Mouse (Mus musculus) midbrain, postnatal 0 days (tissue): ENCODE data around the gene Slc22a16. TPM values are rescaled to one million over a fixed set of nuclear protein-coding genes. Genes with fewer than 3 reads are reported as not detected.

ENCODE experiments used
- ATAC-seq: fragments of 200-750 bp; cut with Nextera tagmentation; 2 replicates; pipeline ENCODE4 v1.8.0; 2017; ENCODE audit warnings: moderate number of reproducible peaks, mild to moderate bottlenecking, moderate TSS enrichment, moderate library complexity; ENCODE audit not compliant: low FRiP score
- DNase-seq: peaks from one replicate; pipeline ENCODE4 v3.0.0-alpha.2; 2015; ENCODE audit warnings: low spot score
- H3K27ac ChIP-seq: fragments of 300-500 bp; sonication (generic); 2 replicates; pipeline ENCODE4 v1.5.1; 2014; ENCODE audit warnings: low read depth, mild to moderate bottlenecking, low read length, mixed read lengths
- H3K27me3 ChIP-seq: fragments of 300-500 bp; sonication (generic); 2 replicates; pipeline ENCODE4 v1.6.1; 2014; ENCODE audit warnings: low read length, control low read depth, mixed read lengths; ENCODE audit not compliant: insufficient read depth
- H3K36me3 ChIP-seq: fragments of 300-500 bp; sonication (generic); 2 replicates; pipeline ENCODE4 v1.6.1; 2014; ENCODE audit warnings: low read length, control low read depth, mixed read lengths; ENCODE audit not compliant: insufficient read depth
- H3K4me1 ChIP-seq: fragments of 300-500 bp; sonication (generic); 2 replicates; pipeline ENCODE4 v1.6.1; 2014; ENCODE audit warnings: mild to moderate bottlenecking, control low read depth, antibody characterized with exemption, low read length, mixed read lengths; ENCODE audit not compliant: insufficient read depth
- H3K4me2 ChIP-seq: fragments of 300-500 bp; sonication (generic); 2 replicates; pipeline ENCODE4 v1.6.1; 2014; ENCODE audit warnings: low read depth, mild to moderate bottlenecking, low read length, mixed read lengths; ENCODE audit not compliant: poor library complexity, severe bottlenecking
- H3K4me3 ChIP-seq: fragments of 300-500 bp; sonication (generic); 2 replicates; pipeline ENCODE4 v1.5.1; 2014; ENCODE audit warnings: low read depth, mild to moderate bottlenecking, low read length, moderate library complexity
- H3K9ac ChIP-seq: fragments of 300-500 bp; sonication (generic); replicated peaks from 2 replicates; pipeline ENCODE4 v1.6.1; 2014; ENCODE audit warnings: mild to moderate bottlenecking, low read length, moderate library complexity, mixed read lengths; ENCODE audit not compliant: poor library complexity, severe bottlenecking
- H3K9me3 ChIP-seq: fragments of 300-500 bp; sonication (generic); 2 replicates; pipeline ENCODE4 v1.6.1; 2016; ENCODE audit warnings: low read length, control low read depth
- CTCF ChIP-seq: IDR thresholded peaks from 2 replicates; pipeline ENCODE4 v1.5.1; 2016; ENCODE audit warnings: antibody characterized with exemption, mild to moderate bottlenecking
- WGBS: fragments of 180-500 bp; shearing (Covaris S2); extraction: QIAGEN DNeasy Blood & Tissue Kit; methylation state at CpG from one replicate; pipeline ENCODE4 v1.1.7; 2014; 5-methylcytosine and 5-hydroxymethylcytosine counted together
- polyA plus RNA-seq: library from polyadenylated mRNA; unstranded; fragments of >200 nt; fragmentation: Nextera tagmentation; extraction: Ambion mirVana; gene quantifications from 2 replicates; pipeline ENCODE4 v1.2.1, GENCODE M21; 2015
- total RNA-seq: library from RNA; depleted of rRNA; stranded (reverse); fragments of >200 nt; gene quantifications from 2 replicates; pipeline ENCODE4 v1.2.3, GENCODE M21; 2014; rRNA removed

Gene Slc22a16
- total RNA-seq (not detected in 2 replicates), polyA plus RNA-seq (not detected in 2 replicates)

DNA sequence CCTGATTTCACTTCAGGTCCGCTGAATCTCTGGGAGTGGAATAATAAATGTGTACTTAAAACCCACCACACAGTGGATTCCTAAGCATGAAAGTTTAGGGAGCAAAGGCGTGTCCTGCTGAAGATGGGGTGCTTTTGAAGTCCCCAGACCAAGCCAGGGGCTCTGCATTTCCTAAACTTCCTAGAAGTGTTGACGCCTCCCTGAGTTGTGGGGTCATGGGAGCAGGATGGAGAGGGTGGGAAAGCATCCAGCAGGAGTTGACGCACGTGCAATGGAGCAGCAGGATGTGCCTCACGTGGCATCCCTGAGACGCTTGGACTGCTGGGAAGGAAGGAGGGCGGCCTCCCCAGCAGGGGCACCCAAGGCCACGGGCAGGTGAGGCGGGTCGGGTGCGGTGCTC lies at the start of gene Slc22a16:
Gene Slc22a16, plus strand, starts transcription at position 301 of the 400 bp plus-strand sequence.
- H3K4me2 ChIP-seq, result no peak within 1 kb of the TSS
- no peaks in the 10 kb centered on the region for H3K36me3 ChIP-seq
- no peak for ATAC-seq
- H3K27me3 ChIP-seq, result no peaks in the 10 kb centered on the region
- 89% methylated on average over 12 of the region's 12 CpGs for WGBS
- H3K4me1 ChIP-seq, result no peaks in the 10 kb centered on the region
- H3K9ac ChIP-seq, result no peak within 1 kb of the TSS
- H3K4me3 ChIP-seq, result no peak within 1 kb of the TSS
- no peak for TF ChIP-seq CTCF
- no peaks in the 10 kb centered on the region for H3K9me3 ChIP-seq
- no peak within 1 kb of the TSS for H3K27ac ChIP-seq
- no peak for DNase-seq

DNA sequence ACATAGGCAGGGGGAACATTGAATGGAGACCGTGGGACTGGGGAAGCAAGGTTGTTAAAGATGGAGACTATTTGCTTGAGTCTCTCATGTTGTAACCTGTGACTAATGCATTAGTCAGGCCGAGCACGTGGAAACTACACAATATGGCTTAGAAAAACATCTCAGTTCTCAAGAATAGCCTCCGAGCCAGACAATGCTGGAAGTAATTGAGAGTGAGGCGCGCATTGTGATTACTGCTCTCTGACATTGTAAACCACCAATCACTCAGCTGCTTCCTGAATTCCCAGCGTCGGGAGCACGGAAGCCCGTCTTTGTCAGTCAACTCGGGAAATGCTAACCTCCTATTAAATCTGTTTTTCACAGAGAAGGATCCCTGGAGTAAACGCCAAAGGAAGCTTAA lies 48.6 kb upstream of the Slc22a16 start:
- no peak overlapping the region for H3K4me3 ChIP-seq
- H3K27ac ChIP-seq, result no peak overlapping the region
- H3K36me3 ChIP-seq, result no peaks in the 10 kb centered on the region
- 0 out of 2 replicates have a peak, but pooled peaks have one; percentile 22 for ATAC-seq
- peaks cover 4% of the 10 kb centered on the region for H3K4me1 ChIP-seq
- TF ChIP-seq CTCF, result no peak
- DNase-seq, result peak; percentile 41
- H3K9ac ChIP-seq, result no peak overlapping the region
- H3K4me2 ChIP-seq, result 0 out of 2 replicates have a peak overlapping the region, but pooled peaks have one; percentile 8
- WGBS, result 5% methylated on average over 12 of the region's 12 CpGs
- no peaks in the 10 kb centered on the region for H3K9me3 ChIP-seq
- H3K27me3 ChIP-seq, result no peaks in the 10 kb centered on the region

- DNase-seq, result no peak
- H3K9me3 ChIP-seq, result no peaks in the 10 kb centered on the region
- ATAC-seq, result no peak
- no peak for TF ChIP-seq CTCF
- H3K36me3 ChIP-seq, result no peaks in the 10 kb centered on the region
- H3K27me3 ChIP-seq, result no peaks in the 10 kb centered on the region
- no peak overlapping the region for H3K4me2 ChIP-seq
- 73% methylated on average over 7 of the region's 7 CpGs for WGBS
- no peak overlapping the region for H3K9ac ChIP-seq
- no peak overlapping the region for H3K4me3 ChIP-seq
- H3K27ac ChIP-seq, result no peak overlapping the region
- H3K4me1 ChIP-seq, result peaks cover 4% of the 10 kb centered on the region
Observed at GRCm38 (mm10) chr10:40523312-40523975, 46.7 kb upstream of the Slc22a16 start.

GRCm38 (mm10) chr10:40524032-40524806 lies 45.9 kb upstream of the Slc22a16 start:
- no peak for DNase-seq
- WGBS, result 71% methylated on average over 9 of the region's 9 CpGs
- Histone ChIP-seq H3K4me1 (peaks cover 4% of the 10 kb centered on the region), H3K4me2 (no peak overlapping the region), H3K9ac (no peak overlapping the region), H3K27ac (no peak overlapping the region), H3K9me3 (no peaks in the 10 kb centered on the region), H3K4me3 (no peak overlapping the region), H3K36me3 (no peaks in the 10 kb centered on the region), H3K27me3 (no peaks in the 10 kb centered on the region)
- no peak for TF ChIP-seq CTCF
- ATAC-seq, result no peak

- Histone ChIP-seq H3K4me1 (peaks cover 4% of the 10 kb centered on the region), H3K9ac (no peak overlapping the region), H3K27me3 (no peaks in the 10 kb centered on the region), H3K9me3 (no peaks in the 10 kb centered on the region), H3K36me3 (no peaks in the 10 kb centered on the region), H3K27ac (no peak overlapping the region), H3K4me2 (no peak overlapping the region), H3K4me3 (no peak overlapping the region)
- ATAC-seq (no peak), DNase-seq (peak; percentile 85)
- 29% methylated on average over 10 of the region's 10 CpGs for WGBS
- peak; percentile 93 for TF ChIP-seq CTCF
Observed at GRCm38 (mm10) chr10:40524991-40525390, 45.1 kb upstream of the Slc22a16 start.

DNA sequence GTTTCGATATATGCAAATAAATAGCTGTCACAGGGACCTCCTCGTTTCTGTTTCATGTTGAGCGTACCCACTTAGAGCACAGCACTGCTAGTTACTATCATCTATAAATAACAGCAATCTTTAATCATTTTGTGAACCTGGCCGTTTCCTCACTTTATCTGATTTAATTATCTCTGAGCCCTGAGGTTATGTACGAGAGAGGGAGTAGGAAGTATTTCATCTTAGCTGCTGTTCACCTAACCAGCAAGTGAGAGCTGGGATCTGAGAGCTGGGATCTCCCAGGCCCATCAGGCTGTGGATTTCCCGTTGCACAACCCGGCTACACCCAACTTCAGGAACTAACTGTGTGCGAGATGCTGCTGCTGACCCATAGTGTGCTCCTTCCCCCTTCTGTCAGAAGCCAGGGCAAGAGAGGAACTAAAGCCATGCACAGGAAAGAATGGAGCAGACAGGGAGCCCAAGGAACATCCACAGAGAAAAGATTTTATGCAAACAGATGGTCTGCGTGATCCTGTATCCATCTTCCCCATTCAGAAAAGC lies 44.5 kb upstream of the Slc22a16 start:
- Histone ChIP-seq H3K27me3 (no peaks in the 10 kb centered on the region), H3K4me2 (no peak overlapping the region), H3K9ac (no peak overlapping the region), H3K4me1 (peaks cover 4% of the 10 kb centered on the region), H3K36me3 (no peaks in the 10 kb centered on the region), H3K9me3 (no peaks in the 10 kb centered on the region), H3K27ac (no peak overlapping the region), H3K4me3 (no peak overlapping the region)
- no peak for DNase-seq
- 71% methylated on average over 9 of the region's 9 CpGs for WGBS
- TF ChIP-seq CTCF, result no peak
- no peak for ATAC-seq
